Mouse (Mus musculus): ENCODE measurements at regions not wholly inside any gene's neighbourhood (a gene's known extent, or its start where the extent isn't known, plus 50 kb on each side); places are given as distances from the start of the nearest gene placed in this dataset.

GRCm38 (mm10) chr5:43160140-43160539, 72.8 kb upstream of the Cpeb2 start:
- WGBS, result 87% methylated on average over 6 of the region's 6 CpGs
- Histone ChIP-seq H3K27ac (replicated peaks) (no peak overlapping the region), H3K36me3 (no peaks in the 10 kb centered on the region), H3K4me1 (no peaks in the 10 kb centered on the region), H3K4me3 (no peak overlapping the region), H3K27me3 (ENCODE audit: low read depth, poor library complexity, severe bottlenecking) (no peaks in the 10 kb centered on the region), H3K9me3 (replicated peaks) (no peaks in the 10 kb centered on the region)
- DNase-seq (ENCODE audit: low spot score), result no peak

- Histone ChIP-seq H3K9me3 (replicated peaks) (no peaks in the 10 kb centered on the region), H3K4me3 (no peak overlapping the region), H3K27me3 (ENCODE audit: low read depth, poor library complexity, severe bottlenecking) (no peaks in the 10 kb centered on the region), H3K4me1 (no peaks in the 10 kb centered on the region), H3K36me3 (no peaks in the 10 kb centered on the region), H3K27ac (replicated peaks) (no peak overlapping the region)
- no peak for DNase-seq (ENCODE audit: low spot score)
- WGBS, result 90% methylated on average over 8 of the region's 8 CpGs
Observed at GRCm38 (mm10) chr5:43181475-43181874, 51.5 kb upstream of the Cpeb2 start.
